Mouse (Mus musculus) liver, adult 2 months (tissue): ENCODE data around the gene Gnai1.

Experiments used
- CTCF ChIP-seq: fragments of 200-500 bp; IDR thresholded peaks from 2 replicates; pipeline ENCODE4 v1.5.1; 2011; ENCODE audit warnings: low read depth, low read length, control low read depth
- POLR2A ChIP-seq: fragments of 200-500 bp; IDR thresholded peaks from 2 replicates; pipeline ENCODE4 v1.6.1; 2011; ENCODE audit warnings: low read length, control low read depth; ENCODE audit not compliant: insufficient read depth; ENCODE audit errors: extremely low read depth

DNA sequence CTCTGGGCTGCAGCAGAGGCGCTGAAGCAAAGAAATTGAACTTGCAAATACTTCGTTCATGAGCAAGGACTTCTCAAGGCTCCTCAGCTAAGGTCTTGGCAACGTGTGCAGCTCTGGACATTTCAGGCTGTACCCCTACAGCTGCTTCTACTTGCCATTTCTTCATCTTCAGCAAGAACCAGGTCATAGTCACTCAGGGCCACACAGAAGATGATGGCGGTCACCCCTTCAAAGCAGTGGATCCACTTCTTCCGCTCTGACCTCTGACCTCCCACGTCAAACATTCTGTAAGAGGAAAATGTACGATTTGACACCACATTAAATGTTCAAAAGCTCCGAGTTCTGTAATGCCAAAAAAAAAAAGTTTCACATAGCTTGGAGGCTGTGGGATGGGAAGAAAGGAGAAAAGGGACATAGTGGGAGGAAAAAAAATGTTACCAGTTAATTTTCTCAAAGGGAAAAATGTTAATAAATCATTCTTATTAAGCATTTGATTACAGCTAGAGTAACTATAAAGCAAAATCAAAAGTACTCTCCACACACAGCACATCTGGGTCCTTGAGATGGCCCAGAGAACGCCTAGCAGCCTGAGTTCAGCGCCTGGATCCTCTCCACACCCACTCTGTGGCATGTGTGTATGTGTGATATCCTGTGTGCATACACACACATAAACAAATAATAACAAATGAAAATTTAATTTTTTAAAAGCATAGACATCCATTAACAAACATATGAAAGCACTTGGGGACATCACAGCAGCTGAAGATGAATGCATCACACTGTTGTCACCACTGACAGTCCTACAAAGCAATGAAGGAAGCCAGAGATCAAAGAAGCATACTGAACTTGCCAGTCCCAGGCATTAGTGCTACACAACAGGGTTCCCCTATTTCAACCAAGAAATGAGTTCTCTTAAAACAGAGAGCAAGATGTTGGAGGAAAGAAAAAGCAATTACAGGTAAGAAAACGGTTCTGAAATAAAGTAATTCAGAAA is 86.6 kb downstream of the Gnai1 start:
- TF ChIP-seq POLR2A (no peak), CTCF (no peak)
